Mouse (Mus musculus): ENCODE measurements around the gene Wscd1.

Wscd1 gene

DNA sequence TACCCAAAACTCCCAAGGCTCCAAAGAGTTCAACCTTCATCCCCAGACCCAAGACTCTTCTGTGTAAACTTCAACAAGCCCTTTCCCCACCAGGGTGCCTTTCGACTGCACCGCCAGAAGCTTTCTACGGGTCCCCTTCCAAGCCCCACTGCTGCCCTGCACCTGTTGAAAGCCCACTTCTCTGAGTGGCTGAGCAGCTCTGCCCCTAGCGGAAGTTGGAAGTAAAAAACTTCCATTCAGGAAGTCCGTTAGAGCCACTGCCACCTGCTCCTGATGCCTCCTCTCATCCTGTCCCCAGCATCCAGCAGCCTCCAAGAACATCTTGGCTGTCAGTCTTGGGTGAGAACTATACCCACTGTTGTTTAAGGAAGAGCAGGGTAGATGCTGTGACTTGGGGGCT lies at the start of gene Wscd1:
Gene Wscd1 (plus strand): TSS at position 250 of the 400 bp plus-strand sequence.
- DNase-seq (ENCODE audit: low spot score), result no peak

DNA sequence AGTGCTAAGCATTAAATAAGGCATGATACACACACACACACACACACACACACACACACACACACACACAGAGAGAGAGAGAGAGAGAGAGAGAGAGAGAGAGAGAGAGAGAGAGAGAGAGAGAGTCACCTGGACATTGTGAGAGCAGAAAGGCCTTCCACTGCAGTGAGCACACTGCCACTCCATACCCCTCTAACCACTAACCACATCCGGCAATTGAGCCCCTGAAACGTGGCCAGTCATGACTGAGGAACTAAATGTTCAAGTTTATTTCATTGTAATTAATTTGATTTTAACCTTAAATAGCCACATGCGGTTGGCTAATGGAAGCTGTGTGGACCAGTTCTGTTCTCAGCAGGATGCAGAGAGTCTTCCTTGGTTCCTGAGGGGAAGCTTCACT lies 21.7 kb upstream of the Wscd1 start:
- no peak for DNase-seq (ENCODE audit: low spot score)

DNA sequence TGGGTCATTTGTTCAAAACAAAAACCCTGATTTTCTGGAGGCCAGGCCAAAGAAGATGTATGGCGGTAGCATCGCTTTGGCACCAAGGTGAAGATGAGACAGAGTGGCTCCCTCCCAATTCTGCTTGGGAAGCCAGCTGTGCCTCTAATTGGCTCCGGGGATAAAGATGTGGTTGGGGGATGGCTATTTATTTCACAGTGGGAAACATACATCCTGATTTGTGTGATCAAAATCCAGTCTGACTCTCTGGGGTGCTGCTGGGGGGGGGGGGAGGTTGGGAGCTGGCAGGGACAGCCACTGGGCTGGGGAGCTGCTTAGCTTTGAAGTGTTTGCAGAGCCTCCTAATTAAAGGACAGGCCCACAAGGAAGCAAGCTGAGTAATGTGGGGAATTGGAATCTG lies 20.4 kb upstream of the Wscd1 start:
- DNase-seq (ENCODE audit: low spot score), result no peak

DNA sequence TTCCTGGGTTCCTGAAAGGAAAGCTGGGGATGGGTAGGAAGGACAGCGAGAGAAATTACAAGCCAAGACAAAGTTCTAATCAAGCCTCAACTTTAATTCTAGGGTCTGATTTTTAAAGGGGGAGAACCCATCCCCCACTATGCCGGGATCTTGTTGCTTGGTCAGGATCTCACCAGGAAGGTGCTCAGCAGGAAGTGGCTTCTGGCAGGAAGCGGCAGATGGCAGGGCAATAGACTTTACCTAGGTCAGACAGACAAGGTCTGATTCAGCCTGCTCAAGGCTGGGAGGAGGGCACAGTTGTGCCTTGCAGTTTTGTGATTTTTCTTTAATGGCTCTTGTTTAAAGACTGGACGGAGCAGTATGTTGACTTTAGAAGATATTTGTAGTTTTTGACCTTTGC lies 15.9 kb upstream of the Wscd1 start:
- no peak for DNase-seq (ENCODE audit: low spot score)

DNA sequence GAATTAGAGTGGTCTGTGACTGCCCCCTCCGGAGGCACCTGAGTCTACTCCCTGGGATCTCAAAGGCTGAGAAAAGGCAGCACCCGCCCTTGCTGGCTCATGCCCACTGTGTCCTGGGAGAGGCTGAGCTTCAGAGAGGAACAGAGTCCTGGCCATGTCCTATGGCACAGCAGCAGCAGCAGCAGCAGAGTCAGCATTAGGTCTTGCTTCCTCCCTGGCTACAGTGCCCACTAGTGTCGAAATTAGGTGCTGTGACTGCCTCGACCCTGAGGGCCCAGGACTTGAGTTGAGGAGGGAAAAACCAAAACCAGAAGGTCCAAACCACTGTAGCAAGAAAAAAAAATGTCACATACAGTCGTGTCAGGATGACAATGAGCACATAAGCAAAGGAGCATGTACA lies 12.6 kb upstream of the Wscd1 start:
- no peak for DNase-seq (ENCODE audit: low spot score)

DNA sequence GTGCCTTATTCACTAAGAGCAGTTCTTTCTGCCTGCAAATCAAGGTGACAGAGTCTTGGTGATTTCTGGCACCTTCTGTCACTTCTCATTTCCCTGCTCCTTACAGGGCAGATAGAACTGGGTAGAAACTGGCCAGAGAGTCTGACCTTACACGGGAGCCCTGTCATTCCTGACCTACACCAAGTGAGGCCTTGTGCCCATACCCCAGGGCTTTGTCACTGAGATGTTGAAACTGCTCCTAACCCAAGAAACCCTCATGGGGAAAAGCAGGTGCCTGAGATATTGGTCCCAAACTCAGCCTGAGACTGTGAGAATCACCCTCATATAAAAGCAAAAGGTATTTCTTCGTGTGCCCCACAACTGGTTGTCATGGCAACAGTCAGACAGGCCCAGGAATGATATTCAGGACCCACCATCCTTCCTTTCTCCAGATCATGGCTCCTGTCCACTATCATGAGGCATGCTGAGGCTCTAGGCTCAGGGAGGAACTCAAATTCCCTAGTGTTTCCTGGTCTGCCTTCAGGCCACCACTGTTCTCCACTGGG lies 11.1 kb upstream of the Wscd1 start:
- no peak for DNase-seq (ENCODE audit: low spot score)

DNA sequence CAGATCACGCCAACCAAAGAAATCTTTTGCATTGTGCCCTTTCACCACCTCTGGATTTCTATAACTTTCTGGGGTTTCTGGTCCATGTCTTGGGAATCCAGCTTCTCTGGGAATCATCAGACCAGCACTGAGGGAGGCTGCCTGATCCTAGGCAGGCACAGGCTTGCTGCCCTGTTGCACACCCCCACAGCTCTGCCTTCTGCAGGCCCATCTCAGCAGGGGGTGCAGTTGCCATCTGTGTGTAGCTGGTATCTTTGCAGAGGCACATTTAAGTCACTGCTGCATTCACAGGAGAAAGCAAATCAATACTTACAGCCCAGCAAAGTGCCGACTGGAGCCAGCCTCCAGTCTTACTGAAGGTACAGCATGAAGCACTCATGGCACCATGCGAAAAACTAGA lies 3.8 kb upstream of the Wscd1 start:
- DNase-seq (ENCODE audit: low spot score), result no peak

DNA sequence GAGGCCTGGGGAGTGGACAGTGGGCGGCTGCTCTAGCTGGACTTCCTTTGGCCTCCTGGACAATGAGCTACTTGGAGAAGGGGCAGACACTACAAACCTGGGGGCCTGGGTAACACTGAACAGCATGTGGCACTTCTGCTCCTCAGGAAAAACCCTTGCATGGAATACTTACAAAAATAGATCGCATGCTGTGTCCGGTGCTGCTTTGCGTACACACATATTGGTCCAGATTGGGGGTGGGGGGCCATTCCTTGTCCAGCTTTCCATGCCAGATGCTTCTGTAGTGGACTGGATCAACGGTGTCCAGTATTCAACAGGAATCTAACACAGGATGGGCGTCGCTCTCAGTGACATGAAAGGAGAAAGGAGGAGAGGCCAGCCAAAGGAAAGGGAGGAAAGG lies 2.0 kb upstream of the Wscd1 start:
- no peak for DNase-seq (ENCODE audit: low spot score)

DNA sequence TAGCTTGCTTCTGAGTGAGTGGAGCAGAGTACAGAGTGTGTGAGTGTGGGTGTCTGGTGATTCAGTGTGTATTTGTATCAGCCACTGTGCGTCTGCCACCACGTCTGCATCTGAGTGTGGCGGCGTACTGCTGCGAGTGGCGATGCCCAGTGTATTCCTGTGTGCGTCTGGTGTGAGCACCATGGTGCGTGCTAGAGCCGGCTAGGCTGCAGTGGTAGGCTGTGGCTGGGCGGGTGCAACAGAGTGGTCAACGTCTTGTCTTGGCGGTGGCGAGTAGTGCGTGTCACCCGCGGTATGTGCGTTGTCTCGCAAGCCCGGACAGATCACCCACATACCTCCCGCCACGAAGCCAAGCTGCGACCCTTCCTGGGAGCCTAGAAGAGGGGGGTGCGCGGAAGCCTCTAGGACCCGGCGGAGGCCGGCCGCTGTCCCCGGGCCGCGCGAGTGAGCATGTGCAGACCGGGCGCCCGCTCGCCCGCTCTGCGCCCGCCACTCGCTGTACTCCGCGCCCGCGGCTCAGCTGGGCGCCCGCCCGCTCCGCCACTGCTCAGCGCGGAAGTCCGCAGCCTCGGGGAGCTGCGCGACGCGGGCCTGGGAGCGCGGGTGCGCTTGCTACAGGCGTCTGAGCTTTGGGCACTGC lies 934 bp downstream of the Wscd1 start:
- DNase-seq (ENCODE audit: low spot score), result no peak

DNA sequence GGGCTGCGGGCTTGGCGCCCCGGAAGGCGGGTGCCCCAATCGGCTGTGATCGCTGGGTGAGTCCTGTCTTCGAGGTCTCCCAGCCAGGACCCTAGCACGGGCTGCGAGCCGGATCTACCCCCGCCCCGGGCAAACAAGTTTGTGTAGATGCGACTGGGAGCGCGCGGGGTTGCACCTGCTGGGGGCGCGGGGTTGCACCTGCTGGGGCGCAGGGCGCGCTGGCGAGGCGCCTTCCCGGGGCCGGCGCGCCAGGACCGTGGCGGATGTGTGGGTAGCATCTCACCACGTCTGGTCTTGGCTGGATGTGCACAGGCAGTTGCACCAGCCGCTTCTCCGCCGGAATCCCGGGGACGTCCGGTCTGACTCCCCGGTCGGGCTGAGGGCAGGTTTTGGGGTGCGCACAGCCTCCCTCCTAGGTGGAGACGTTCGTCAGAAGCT lies 1.5 kb downstream of the Wscd1 start:
- DNase-seq (ENCODE audit: low spot score), result no peak

DNA sequence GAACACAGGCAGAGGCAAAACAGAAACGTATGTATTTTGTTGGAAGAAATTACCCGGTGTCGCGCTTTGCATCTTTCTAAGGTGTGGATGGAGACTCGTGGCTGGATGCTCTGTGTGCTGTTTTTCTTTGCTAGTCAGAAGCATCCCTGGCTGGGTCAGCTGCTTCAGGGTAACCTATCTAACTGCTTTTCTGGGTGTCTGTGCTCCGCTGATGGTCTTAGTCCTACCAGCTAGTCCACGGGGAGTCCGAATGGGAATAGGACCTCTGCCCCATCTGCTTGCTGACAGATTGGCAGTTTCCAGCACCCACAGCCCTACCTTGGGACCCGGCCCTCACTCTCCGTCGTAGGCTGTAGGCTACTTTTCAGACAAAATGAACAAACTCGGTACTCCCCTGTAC lies 2.0 kb downstream of the Wscd1 start:
- DNase-seq (ENCODE audit: low spot score), result no peak

DNA sequence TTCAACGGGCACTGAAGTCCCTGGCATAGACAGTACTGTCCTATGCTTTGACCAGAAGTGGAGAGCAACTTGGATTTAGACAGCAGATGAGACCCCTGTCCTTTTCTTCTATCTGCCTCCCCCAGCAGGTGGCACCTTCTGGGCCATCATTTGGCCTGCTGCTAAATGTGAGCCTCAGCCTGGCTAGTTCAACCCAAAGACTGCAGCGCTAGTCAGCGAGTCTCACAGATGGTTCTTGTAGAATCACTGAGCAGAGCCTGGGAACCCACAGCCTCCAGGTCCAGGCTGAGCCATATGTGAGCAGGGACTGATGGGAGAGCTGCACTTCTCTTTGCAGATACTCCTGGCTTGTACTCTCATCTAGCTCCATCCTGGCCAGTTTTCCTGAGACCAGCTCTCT lies 2.9 kb downstream of the Wscd1 start:
- no peak for DNase-seq (ENCODE audit: low spot score)

DNA sequence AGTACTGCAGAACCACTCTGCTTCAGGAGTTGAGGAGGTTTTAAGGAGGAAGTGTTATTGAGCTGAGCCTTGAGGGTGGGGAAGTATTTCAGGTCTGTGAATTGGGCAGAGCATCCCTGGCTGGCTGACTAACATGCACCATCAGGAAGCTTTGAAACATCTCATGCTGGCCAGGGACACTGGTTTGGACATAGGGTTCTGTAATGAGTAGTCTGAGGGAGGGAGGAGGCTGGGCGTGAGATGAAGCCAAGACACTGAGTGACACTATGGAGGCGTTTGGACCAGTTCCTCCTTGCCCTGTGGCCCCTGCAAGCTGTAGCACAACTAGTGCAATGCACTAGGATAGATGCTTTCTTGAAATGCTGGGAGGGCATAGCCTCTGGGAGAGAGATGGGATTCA lies 5.4 kb downstream of the Wscd1 start:
- no peak for DNase-seq (ENCODE audit: low spot score)

DNA sequence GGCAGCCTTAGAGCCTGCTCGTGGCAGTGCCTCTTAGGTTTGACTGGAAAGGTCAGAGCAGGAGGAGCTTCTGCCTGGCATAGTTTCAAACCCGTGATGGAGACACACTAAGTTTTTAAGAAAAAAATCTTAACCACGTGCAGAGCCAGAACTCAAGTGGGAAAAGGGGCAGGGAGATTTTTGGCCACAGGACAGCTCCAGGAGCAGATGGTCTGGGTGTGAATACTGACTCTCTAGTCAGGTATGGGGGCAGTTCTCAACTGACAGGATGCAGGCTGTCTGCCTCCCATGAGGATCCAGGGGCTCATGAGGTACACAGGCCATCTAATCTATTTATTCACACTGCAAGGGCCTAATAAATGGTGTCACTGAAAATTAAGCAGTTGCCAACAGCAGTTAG lies 6.6 kb downstream of the Wscd1 start:
- DNase-seq (ENCODE audit: low spot score), result no peak

DNA sequence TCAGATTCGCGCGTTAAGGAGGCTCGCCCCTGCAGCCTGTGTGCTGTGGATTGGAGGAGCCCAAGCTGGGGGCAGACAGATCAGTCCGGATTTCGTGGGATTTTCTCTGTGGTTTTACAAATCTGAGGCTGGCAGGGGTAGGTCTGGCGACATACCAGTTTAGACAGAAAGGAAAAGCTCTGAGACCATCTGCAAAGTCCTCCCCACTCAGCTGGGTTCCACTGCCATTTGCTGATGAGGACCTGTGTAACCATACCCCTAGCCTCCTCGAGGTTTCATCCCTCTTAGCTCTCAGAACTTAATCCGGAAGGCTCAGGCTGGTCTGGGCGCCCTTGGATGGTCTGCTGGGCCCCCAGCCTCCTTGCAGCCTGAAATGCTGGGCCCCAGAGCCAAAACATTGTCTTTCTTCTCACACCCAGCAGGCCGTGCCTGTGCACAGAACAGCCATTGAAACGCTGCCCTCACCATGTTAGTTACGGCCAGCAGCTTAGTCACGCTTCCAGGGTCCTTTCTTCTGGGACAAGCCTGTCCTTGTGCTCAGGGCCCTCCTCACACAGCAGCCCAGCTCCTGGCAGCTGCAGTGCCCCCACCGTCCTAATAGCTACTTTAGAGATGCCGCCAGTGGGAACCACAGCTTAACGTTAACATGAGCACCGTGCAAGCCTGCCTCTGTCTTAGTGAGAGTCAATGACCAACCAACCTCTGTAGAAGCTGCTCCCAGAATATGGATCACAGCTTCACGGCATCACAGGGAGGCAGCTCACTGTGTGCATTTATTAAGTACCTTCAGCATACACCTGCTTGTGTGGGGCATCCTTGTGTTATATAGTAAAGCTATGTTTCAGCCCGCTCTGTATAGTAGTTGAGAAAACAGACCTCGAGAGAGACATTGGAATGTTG lies 8.7 kb downstream of the Wscd1 start:
- no peak for DNase-seq (ENCODE audit: low spot score)

DNA sequence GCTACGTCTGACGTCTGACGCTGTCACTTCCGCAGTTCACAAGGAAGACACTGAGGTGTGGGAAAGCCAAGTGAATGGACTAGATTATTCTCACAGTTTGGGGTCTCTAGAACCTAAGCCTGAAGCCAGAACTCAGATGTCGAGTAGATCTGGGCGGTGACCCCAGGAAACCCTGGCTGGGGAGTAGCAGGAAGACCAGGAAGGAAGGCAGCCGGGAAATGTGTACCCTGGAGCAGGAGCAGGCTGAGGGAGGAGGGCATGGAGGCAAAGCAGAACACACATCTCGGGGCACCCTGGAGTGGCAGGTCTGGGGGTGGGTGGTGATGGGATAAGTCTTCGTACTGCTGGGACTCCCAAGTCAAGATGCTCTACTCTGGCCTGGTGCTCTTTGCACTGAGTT lies 11.3 kb downstream of the Wscd1 start:
- DNase-seq (ENCODE audit: low spot score), result no peak

DNA sequence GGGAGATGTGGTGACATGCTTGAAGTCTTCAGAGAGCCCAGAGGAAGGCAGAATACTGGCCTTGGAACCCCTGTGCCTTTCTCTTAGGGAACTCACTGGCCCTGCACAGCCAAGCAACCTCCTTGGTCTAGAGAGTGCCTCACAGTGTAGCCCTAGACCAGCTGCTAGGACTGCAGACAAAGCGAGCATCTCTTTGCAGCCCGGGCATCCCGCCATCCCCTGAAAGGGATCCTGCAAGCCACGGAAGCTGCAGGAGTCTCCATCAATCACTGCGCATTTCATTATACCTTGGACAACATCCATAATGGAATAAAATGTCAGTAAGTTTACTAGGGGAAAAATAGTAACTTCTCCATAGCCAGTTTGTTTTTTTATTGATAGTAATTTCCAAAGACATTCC lies 13.4 kb downstream of the Wscd1 start:
- no peak for DNase-seq (ENCODE audit: low spot score)

DNA sequence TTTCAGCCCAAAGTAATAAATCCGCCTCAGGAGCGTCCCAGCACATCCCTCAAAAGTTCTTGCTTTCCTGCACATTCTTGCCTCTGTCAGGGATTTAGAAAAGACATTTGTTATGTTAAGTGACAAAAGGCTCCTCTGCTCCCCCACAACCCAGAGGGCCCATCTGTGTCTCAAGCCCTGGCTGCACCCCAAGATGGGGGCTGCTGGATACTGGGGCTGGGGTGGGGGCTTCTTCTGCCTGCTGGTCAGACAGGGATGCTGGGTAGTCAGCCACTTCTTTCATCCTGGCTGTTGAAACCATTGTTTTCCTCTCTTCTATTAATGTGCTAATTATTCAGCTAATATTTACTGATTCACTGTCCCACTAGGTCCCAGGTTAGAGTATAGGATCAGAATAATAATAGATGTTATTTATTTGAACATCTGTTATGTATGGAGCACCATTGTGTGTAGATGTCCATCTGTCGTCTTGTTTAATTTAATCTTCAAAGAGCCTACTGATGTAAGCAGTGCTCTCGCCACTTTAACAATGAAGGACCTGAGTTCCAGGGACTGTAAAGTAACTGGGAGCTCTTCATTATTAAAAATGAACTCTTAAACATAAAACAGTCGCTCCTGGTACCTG lies 14.0 kb downstream of the Wscd1 start:
- DNase-seq (ENCODE audit: low spot score), result no peak

DNA sequence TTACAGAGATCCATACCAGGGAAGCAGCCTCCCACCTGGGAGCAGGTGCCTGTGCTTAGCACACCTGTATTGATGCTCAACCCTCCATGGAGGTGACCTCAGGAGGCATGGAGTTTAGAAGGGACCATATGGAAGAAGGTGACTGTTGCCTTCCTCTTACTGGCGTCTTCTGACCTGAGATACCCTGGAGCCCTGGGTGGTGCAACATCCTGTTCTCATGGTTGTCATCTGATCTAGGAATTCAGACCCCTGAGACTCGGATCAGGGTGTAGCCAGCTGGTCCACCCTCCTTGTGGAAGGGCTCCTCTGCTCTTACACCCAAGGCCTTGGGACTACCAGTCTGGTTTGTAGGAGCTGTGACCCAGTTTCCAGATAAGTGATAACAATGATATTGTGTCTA lies 15.0 kb downstream of the Wscd1 start:
- DNase-seq (ENCODE audit: low spot score), result no peak

DNA sequence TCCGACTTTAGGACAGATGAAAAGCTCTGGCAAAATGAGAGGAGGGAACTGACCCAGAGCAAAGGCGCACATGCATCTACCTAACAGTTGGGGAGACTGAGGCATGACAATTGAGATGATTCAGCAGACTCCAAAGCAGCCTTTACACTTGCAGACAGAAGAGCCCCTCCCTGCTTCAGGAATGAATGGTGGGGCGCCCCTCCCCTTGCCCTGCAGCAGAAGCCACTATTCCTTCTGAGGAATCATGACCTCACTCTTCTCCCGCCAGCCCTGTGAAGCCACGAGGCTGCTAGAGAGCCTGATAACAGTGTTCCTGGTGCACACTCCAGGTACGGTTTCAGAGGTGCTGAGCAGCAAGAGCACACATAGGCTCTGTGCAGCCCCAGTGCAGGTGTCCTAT lies 15.6 kb downstream of the Wscd1 start:
- DNase-seq (ENCODE audit: low spot score), result no peak

DNA sequence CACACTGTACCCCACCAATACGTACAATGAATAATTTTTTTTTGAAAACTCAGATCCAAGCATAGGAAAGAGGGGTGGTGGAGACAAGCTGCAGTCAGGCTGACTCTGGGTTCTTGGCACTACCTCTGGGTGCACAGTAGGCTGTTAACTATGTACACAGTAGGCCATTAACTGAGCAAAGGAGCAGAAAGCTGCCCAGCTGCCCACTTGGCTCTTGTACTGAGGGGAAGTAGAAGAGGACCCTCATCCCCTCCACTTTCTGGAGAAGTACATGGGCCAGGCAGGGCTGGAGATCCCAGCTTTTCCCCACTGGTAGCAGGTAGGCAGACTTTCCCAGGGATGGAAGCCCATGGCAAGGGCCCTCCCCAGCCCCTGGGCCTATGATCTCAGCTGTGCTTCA lies 16.7 kb downstream of the Wscd1 start:
- DNase-seq (ENCODE audit: low spot score), result no peak

DNA sequence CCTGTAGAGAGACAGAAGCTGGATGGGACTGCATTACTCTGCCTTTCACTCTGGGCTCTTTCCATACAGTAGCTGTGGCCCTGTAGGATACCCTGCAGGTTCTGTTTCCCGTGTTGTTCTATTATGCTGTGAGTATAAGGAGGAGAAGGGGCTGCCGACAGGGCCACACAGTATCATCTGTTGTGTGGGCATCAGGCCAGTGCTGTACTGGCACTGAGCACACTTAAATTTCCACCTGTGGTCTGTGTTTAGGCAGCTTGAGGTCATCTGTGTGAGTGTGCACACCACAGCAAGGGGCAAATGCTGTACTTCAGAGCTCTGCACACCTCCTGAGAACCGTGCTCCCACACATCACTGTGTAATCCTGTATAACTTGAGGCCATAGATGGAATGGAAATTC lies 18.0 kb downstream of the Wscd1 start:
- DNase-seq (ENCODE audit: low spot score), result no peak

DNA sequence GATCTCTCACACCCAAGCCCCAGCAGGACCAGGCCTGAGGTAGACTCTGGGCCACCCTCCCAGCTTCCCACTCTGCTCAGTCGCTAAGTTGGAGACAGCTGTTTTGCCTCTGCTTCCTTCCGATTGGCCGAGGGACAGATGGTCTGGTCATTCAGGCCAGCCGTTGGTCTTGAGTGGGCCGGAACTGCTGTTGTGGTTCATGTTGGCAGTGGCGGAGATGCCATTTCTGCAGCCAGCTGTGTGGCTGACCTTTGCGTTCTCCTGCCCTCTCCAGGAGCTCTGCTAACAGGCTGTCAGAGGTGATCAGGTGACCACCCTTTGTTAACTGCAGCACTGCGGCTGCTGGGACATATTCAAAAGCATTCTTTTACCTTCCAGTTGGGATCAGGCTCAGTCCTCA lies 20.0 kb downstream of the Wscd1 start:
- no peak for DNase-seq (ENCODE audit: low spot score)

All from urinary bladder, postnatal 14 days (tissue).